Mouse (Mus musculus): ENCODE results near the gene Ticrr. TPM values are rescaled to one million over a fixed set of nuclear protein-coding genes. Genes with fewer than 3 reads are reported as not detected.

Gene Ticrr
- total and polyA plus RNA-seq, 3 experiments = 10.6 to 55.6 (median 23.8) TPM

GRCm38 (mm10) chr7:79747659-79748058 lies 87.7 kb downstream of the Ticrr start:
- TF ChIP-seq ZKSCAN1 (IDR thresholded peaks at IDR 0.05; ENCODE audit: low read depth, low read length) (no peak), E2F4 (IDR thresholded peaks at IDR 0.05; ENCODE audit: borderline replicate concordance, low read depth, low read length) (no peak), GABPA (IDR thresholded peaks at IDR 0.05; ENCODE audit: low read depth, low read length) (no peak), ETS1 (IDR thresholded peaks at IDR 0.05; ENCODE audit: low read depth, low read length) (no peak), USF1 (IDR thresholded peaks at IDR 0.05; ENCODE audit: low read depth, low read length) (no peak), MAZ (IDR thresholded peaks at IDR 0.05; ENCODE audit: low read depth, low read length) (no peak), POLR2A (IDR thresholded peaks at IDR 0.05; ENCODE audit: control insufficient read depth in 1 of 2, insufficient read depth in 1 of 2, low read depth in 1 of 2, low read length in 2 of 2, poor library complexity in 1 of 2) (no peak), MYB (IDR thresholded peaks at IDR 0.05; ENCODE audit: low read depth, low read length) (no peak), NELFE (IDR thresholded peaks at IDR 0.05; ENCODE audit: low read depth, low read length) (no peak), RCOR1 (IDR thresholded peaks at IDR 0.05; ENCODE audit: low read depth, low read length) (no peak), SIN3A (IDR thresholded peaks at IDR 0.05; ENCODE audit: low read length) (no peak), CHD1 (IDR thresholded peaks at IDR 0.05; ENCODE audit: low read depth, low read length) (no peak), BHLHE40 (IDR thresholded peaks at IDR 0.05; ENCODE audit: borderline replicate concordance, low read depth, low read length) (no peak), POLR2AphosphoS5 (IDR thresholded peaks at IDR 0.05; ENCODE audit: borderline replicate concordance, low read depth, low read length) (no peak)
- peaks cover 0 to 13% of the 10 kb centered on the region in 2 experiments; a peak in 2 of 4 replicates for H3K36me3 ChIP-seq (ENCODE audit: control insufficient read depth in 1 of 2, insufficient read depth in 2 of 2, low read length in 2 of 2)
- peaks cover 2% of the 10 kb centered on the region; the same call in 1 of the 2 replicates for H3K79me2 ChIP-seq (ENCODE audit: control insufficient read depth, insufficient read depth, low read length, poor library complexity)
- H3K9ac ChIP-seq (ENCODE audit: control insufficient read depth, low read depth, low read length, poor library complexity, severe bottlenecking) = no peak overlapping the region
- peaks cover 0 to 19% of the 10 kb centered on the region in 2 experiments; a peak in 2 of 4 replicates for H3K4me1 ChIP-seq (ENCODE audit: control insufficient read depth in 1 of 2, insufficient read depth in 2 of 2, low read length in 2 of 2)
- H3K27me3 ChIP-seq (ENCODE audit: control insufficient read depth in 1 of 2, insufficient read depth in 2 of 2, low read length in 2 of 2) = no peaks in the 10 kb centered on the region
- no peak for DNase-seq (ENCODE audit: low read depth, low spot score)
- no peaks in the 10 kb centered on the region for H3K9me3 ChIP-seq (replicated peaks; ENCODE audit: insufficient read depth, low read length)
- no peak overlapping the region for H3K27ac ChIP-seq (ENCODE audit: control insufficient read depth, low read depth, low read length)
- H3K4me3 ChIP-seq (ENCODE audit: control insufficient read depth in 1 of 2, insufficient read depth in 1 of 2, low read depth in 2 of 2, low read length in 2 of 2) = no peak overlapping the region

Other genes starting within 250 kb of the Ticrr start
- gene Polg, start 193.8 kb upstream of the Ticrr start, total RNA-seq (2012; rRNA removed) = 66.8 and 82.7 TPM in 2 replicates
- 100 to 1,000 TPM in 1 of 2 experiments, not detected in 1; 129 TPM for gene Polg, start 193.8 kb upstream of the Ticrr start, polyA plus RNA-seq (2012; ENCODE audit: insufficient read depth in 1 of 2, insufficient read length in 2 of 2, low read depth in 1 of 2, low replicate concordance in 2 of 2, missing spikeins in 1 of 2)
- not detected in 2 replicates for gene Rhcg, start 42.5 kb upstream of the Ticrr start, total RNA-seq (2012; rRNA removed)
- gene Rhcg, start 42.5 kb upstream of the Ticrr start, polyA plus RNA-seq (2012; ENCODE audit: insufficient read depth in 1 of 2, insufficient read length in 2 of 2, low read depth in 1 of 2, low replicate concordance in 2 of 2, missing spikeins in 1 of 2) = not detected
- gene Kif7, start 55.5 kb downstream of the Ticrr start, total RNA-seq (2012; rRNA removed) = 12.1 and 13.1 TPM in 2 replicates
- 10 to 100 TPM in 1 of 2 experiments, not detected in 1; 15.6 TPM for gene Kif7, start 55.5 kb downstream of the Ticrr start, polyA plus RNA-seq (2012; ENCODE audit: insufficient read depth in 1 of 2, insufficient read length in 2 of 2, low read depth in 1 of 2, low replicate concordance in 2 of 2, missing spikeins in 1 of 2)
- gene Plin1, start 72.7 kb downstream of the Ticrr start, total RNA-seq (2012; rRNA removed) = 0.10 and 0.19 TPM in 2 replicates
- gene Plin1, start 72.7 kb downstream of the Ticrr start, polyA plus RNA-seq (2012; ENCODE audit: insufficient read depth in 1 of 2, insufficient read length in 2 of 2, low read depth in 1 of 2, low replicate concordance in 2 of 2, missing spikeins in 1 of 2) = under 1 TPM in 1 of 2 experiments, not detected in 1; 0.08 TPM
- 3.4 and 3.9 TPM in 2 replicates for gene Pex11a, start 82.9 kb downstream of the Ticrr start, total RNA-seq (2012; rRNA removed)
- 1 to 10 TPM in 1 of 2 experiments, not detected in 1; 8.7 TPM for gene Pex11a, start 82.9 kb downstream of the Ticrr start, polyA plus RNA-seq (2012; ENCODE audit: insufficient read depth in 1 of 2, insufficient read length in 2 of 2, low read depth in 1 of 2, low replicate concordance in 2 of 2, missing spikeins in 1 of 2)
- gene Wdr93, start 83.0 kb downstream of the Ticrr start, total RNA-seq (2012; rRNA removed) = 0.16 and 0.23 TPM in 2 replicates
- gene Wdr93, start 83.0 kb downstream of the Ticrr start, polyA plus RNA-seq (2012; ENCODE audit: insufficient read depth in 1 of 2, insufficient read length in 2 of 2, low read depth in 1 of 2, low replicate concordance in 2 of 2, missing spikeins in 1 of 2) = under 1 TPM in 1 of 2 experiments, not detected in 1; 0.40 TPM
- gene Mesp1, start 133.6 kb downstream of the Ticrr start, total RNA-seq (2012; rRNA removed) = not detected in 2 replicates
- not detected for gene Mesp1, start 133.6 kb downstream of the Ticrr start, polyA plus RNA-seq (2012; ENCODE audit: insufficient read depth in 1 of 2, insufficient read length in 2 of 2, low read depth in 1 of 2, low replicate concordance in 2 of 2, missing spikeins in 1 of 2)
- gene Mesp2, start 150.5 kb downstream of the Ticrr start, total RNA-seq (2012; rRNA removed) = not detected in 2 replicates
- gene Mesp2, start 150.5 kb downstream of the Ticrr start, polyA plus RNA-seq (2012; ENCODE audit: insufficient read depth in 1 of 2, insufficient read length in 2 of 2, low read depth in 1 of 2, low replicate concordance in 2 of 2, missing spikeins in 1 of 2) = not detected
- 7.6 and 11.2 TPM in 2 replicates for gene Anpep, start 200.9 kb downstream of the Ticrr start, total RNA-seq (2012; rRNA removed)
- 10 to 100 TPM; 40.2 to 77.2 TPM for gene Anpep, start 200.9 kb downstream of the Ticrr start, polyA plus RNA-seq (2012; ENCODE audit: insufficient read depth in 1 of 2, insufficient read length in 2 of 2, low read depth in 1 of 2, low replicate concordance in 2 of 2, missing spikeins in 1 of 2)